Mouse (Mus musculus) thymus, postnatal 14 days (tissue): Measurements from ENCODE around the gene Cirbp.

Source experiments
- DNase-seq: peaks from one replicate; pipeline ENCODE4 v3.0.0; 2021

Cirbp gene

GRCm38 (mm10) chr10:80138553-80139438 is 27.0 kb upstream of the Cirbp start, which contains the start of gene Atp5d:
Atp5d (plus strand) TSS chr10:80138632.
- peak; percentile 76 for DNase-seq

DNA sequence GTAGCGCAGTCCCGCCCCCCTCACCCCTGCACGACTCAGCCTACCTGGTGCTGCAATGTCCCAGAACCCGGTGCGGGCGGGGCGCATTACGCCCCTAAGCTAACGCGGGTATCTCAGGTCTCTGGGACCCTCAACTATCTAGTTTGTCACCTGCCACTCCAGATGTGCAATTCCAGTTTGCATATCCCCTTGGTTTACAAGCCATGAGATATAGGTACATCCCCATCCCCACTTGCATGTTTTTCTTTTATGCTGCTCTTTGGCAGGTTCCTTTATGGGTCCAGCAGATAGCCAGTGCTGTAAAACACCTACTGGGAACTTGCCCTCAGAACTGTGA is 26.4 kb upstream of the Cirbp start:
- no peak for DNase-seq

DNA sequence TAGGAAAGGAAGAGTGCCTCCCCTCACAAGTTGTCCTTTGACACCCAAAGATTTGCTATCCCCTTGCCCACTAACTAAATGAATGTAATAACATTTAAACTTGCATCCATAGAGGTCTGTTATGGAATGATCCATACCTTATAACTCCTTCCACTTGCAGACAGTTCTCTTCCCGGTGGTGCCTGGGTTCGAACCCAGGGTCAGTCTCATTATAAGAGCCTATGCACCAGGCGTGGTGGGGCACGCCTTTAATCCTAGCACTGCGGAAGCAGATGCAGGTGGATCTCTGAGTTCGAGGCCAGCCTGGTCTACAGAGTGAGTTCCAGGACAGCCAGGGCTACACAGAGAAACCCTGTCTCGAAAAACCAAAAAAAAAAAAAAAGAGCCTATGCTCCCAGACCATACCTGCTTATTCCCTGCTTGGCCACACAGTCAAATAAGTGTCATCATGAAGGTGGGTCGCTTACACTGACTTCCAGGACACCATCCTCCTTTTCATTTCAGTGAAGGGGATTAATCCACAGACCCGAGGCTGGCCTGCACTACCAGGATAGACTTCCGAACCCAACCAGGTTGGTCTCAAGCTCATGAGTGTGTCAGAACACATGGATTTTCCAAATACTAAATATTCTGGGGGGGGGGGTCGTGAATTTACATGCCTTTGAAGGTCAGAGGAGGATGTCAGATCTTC is 25.7 kb upstream of the Cirbp start:
- DNase-seq, result no peak

- DNase-seq, result no peak
Observed at GRCm38 (mm10) chr10:80140666-80141035, 25.1 kb upstream of the Cirbp start, which contains the start of gene Cbarp. Cbarp (minus strand) TSS chr10:80140835.

DNA sequence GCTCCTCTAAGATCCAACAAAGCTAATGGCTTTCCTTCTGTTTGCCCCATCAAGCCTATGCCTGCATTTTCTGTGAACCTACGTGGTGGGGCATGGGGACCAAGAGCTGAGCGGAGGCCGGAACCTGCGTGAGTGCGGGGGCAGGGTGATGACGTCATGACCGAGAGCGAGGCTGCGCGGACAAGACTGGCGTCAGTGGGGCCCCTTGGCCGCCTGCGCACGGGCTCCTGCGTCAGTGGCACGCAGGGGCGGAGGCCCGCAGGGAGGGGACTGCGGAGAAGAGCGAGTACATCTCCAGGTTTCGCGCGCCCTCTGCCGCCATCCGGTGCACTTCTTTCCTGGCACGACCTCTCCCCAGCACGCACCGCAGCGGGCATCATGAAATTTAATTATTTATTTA is 24.5 kb upstream of the Cirbp start:
- peak; percentile 98 for DNase-seq

DNA sequence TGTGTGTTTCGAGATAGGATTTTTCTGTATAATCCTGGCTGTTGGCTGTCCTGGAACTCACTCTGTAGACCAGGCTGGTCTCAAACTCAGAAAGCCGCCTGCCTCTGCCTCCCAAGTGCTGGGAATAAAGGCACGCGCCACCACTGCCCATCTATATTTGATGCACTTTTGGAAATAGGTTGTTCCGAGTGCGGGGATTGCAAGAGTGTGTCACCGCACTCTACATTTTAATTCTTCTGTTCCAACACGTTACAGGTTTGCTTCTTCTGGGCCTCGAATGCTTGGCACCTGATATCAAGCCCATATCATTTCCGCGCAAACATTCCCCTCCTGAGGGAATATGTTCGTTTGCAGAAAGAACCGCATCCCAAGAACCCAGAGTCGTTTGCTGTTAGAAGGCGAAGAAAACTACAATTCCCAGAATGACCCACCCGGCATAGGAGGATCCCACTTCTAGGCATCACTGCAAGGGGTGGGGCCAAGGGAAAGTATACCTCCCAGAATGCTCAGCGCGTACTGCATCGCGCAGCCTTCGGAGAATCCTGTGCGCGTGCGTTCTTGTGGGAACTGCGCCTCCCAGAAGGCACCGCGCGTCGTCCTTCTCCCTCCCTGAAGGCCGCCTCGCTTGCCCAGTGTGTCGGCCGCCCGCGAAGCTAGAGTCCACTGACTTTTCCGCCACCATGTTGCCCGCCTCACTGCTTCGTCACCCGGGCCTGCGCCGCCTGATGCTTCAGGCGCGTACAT is 23.8 kb upstream of the Cirbp start:
- DNase-seq, result peak; percentile 95

GRCm38 (mm10) chr10:80142530-80142925 is 23.3 kb upstream of the Cirbp start:
- no peak for DNase-seq

DNA sequence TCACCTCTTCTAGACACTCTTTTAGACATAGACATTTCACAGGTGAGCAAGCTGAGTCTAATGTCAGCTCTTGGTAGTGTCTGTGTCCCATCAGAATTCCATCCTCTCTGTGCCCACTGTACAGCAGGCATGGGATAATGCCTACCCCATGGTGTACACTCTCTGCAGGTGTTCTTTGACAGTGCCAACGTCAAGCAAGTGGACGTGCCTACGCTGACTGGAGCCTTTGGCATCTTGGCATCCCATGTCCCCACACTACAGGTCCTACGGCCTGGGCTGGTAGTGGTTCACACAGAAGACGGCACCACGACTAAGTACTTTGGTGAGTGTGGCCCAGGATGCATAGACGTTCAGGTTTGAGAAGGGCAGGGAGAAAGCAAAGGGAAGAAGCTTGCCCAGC is 22.1 kb upstream of the Cirbp start:
- no peak for DNase-seq

- no peak for DNase-seq
Observed at GRCm38 (mm10) chr10:80144159-80144558, 21.6 kb upstream of the Cirbp start.

- peak; percentile 83 for DNase-seq
Observed at GRCm38 (mm10) chr10:80144864-80145838, 20.6 kb upstream of the Cirbp start.

DNA sequence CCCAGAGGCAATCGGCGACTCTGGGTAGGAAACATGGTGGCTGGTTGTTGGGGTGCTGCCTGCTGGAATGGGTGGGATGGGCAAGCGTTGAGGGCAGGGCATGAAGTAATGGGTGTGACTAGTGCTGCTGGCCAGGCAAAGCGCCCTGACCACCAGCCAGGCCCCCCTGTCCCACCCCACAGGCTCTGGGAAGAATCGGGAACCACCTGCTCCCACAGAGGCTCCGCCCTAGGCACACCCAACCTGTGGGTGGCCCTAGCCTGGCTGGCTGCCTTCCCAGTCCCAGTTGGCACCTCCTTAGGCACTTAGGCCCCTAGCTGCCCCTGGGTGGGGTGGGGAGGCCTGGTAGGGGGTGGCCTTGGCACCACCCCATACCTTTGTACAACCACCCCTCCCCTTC is 19.9 kb upstream of the Cirbp start:
- DNase-seq, result no peak

DNA sequence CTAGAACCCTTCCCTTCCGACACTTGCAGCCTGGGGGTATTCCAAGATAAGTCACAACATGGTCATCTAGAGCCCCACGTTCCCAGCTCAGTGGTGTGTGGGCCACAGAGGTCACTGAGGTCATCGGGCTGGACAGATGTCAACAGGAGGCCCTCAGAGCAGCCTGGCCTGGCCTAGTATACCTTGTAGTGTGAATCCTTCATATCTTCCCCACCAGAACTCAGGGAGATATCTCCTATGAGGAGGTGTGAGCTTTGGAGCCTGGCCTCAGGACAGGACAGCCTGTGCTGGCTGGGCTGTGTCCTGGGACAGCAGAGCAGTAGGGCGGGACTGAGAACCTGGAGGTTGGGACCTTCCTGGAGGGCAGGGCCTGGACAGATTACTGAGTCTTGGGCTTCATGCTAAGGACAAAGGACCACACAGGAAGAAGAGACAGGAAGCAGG is 19.2 kb upstream of the Cirbp start:
- no peak for DNase-seq

DNA sequence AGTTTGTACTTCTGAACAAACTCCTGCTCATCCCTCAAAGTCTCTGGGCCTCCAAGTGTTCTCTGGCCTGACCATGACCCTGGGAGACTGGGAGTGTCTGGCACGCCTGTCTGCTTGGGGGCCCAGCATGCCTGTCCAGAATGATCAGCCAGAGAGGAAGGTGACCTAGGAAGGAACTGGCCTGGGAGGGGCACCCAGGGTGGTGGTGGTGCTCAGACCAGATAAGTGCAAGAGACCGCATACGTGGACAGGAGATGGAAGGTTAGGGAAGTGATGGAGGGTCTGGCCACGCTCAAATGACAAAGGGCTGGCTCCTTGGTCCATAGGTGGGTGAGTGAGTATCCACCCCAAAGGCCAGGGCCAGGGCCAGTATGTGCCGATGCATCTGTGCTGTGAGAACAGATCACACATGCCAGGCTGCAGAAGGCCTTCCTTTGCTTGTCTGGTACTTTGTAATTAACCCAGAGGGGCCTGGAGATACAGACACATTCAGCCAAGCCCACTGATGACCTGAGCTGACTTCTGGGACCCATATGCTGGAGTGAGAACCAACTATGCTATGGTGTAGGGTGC is 18.6 kb upstream of the Cirbp start:
- no peak for DNase-seq

- peak; percentile 81 for DNase-seq
Observed at GRCm38 (mm10) chr10:80147719-80148601, 17.8 kb upstream of the Cirbp start, which contains the start of gene Midn. Midn (plus strand) TSS chr10:80148272.

- peak; percentile 96 for DNase-seq
Observed at GRCm38 (mm10) chr10:80148610-80149290, 17.0 kb upstream of the Cirbp start.

- peak; percentile 98 for DNase-seq
Observed at GRCm38 (mm10) chr10:80149291-80150225, 16.2 kb upstream of the Cirbp start.

GRCm38 (mm10) chr10:80150226-80151210 is 15.3 kb upstream of the Cirbp start:
- peak; percentile 91 for DNase-seq
